Mouse (Mus musculus): Measurements from ENCODE around the gene Rras. TPM values are rescaled to one million over a fixed set of nuclear protein-coding genes. Genes with fewer than 3 reads are reported as not detected.

The Rras gene
- polyA plus RNA-seq (2014; fragmentation: Illumina TruSeq; extraction: RNeasy Lipid Tissue Mini Kit (QIAGEN cat#74804); ENCODE audit: low replicate concordance) = 1.1 TPM

GRCm38 (mm10) chr7:45017242-45018061 is at the start of gene Rras:
TSS of gene Rras (plus strand) at chr7:45017961.

GRCm38 (mm10) chr7:44974383-44975116 is 43.2 kb upstream of the Rras start, which contains the start of gene Cpt1c:
TSS of gene Cpt1c (minus strand) at chr7:44974851.

GRCm38 (mm10) chr7:44986192-44986878 is 31.4 kb upstream of the Rras start, which contains the start of gene Prmt1:
TSS of gene Prmt1 (minus strand) at chr7:44986568.

GRCm38 (mm10) chr7:44997231-44997939 is 20.4 kb upstream of the Rras start, which contains the start of gene Irf3:
TSS of gene Irf3 (plus strand) at chr7:44997648.

GRCm38 (mm10) chr7:44998501-44998955 is 19.2 kb upstream of the Rras start, which contains the start of gene Bcl2l12:
TSS of gene Bcl2l12 (minus strand) at chr7:44998712.

GRCm38 (mm10) chr7:45015957-45016612 is 1.7 kb upstream of the Rras start, which contains the start of gene Scaf1:
TSS of gene Scaf1 (minus strand) at chr7:45016363.

GRCm38 (mm10) chr7:45052862-45053116 is 35.0 kb downstream of the Rras start, which contains the start of gene Prr12:
TSS of gene Prr12 (minus strand) at chr7:45052881.

DNA sequence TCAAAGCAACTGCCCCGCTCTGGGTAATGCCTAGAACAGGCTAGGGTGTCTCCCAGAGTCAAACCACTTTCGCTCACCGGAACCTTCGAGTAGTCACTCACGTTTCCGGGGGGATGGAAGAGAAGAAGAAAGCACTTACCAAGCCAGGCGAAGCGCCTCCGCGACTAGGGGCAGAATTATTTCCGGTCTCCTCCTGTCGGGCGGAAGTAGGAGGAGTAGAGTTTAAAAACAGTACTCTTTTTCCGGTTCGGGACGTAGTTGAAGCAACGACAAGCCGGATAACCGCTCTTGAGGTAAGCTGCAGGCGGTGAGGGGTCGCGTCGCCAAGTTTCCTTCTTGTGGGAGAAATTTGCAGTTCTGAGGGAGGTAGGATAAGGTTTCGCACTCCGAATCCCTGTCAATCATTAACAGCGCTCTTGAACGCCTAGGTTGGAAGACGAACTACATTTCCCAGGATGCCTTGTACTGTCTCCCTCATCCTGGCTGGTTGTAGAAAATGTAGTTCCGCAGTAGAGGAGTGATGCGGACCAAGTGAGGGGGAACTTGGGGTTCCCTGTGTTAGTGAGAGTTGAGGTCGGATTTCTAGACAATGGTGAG is 44.6 kb downstream of the Rras start, which contains the start of the genes Nosip and Prrg2:
Nosip (plus strand) TSS at position 191 of the 597 bp plus-strand sequence.
Prrg2 (minus strand) TSS at position 439 of the 597 bp plus-strand sequence.

Other genes with a start within 250 kb of the Rras start
- gene Nup62, start 201.9 kb upstream of the Rras start, polyA plus RNA-seq (2014; fragmentation: Illumina TruSeq; extraction: RNeasy Lipid Tissue Mini Kit (QIAGEN cat#74804); ENCODE audit: low replicate concordance) = 3.6 TPM
- gene Il4i1, start 201.6 kb upstream of the Rras start, polyA plus RNA-seq (2014; fragmentation: Illumina TruSeq; extraction: RNeasy Lipid Tissue Mini Kit (QIAGEN cat#74804); ENCODE audit: low replicate concordance) = not detected
- gene Atf5, start 201.3 kb upstream of the Rras start, polyA plus RNA-seq (2014; fragmentation: Illumina TruSeq; extraction: RNeasy Lipid Tissue Mini Kit (QIAGEN cat#74804); ENCODE audit: low replicate concordance) = 1.0 TPM
- 1.1 TPM for gene Akt1s1, start 169.0 kb upstream of the Rras start, polyA plus RNA-seq (2014; fragmentation: Illumina TruSeq; extraction: RNeasy Lipid Tissue Mini Kit (QIAGEN cat#74804); ENCODE audit: low replicate concordance)
- gene Tbc1d17, start 168.9 kb upstream of the Rras start, polyA plus RNA-seq (2014; fragmentation: Illumina TruSeq; extraction: RNeasy Lipid Tissue Mini Kit (QIAGEN cat#74804); ENCODE audit: low replicate concordance) = not detected
- not detected for gene Pnkp, start 160.8 kb upstream of the Rras start, polyA plus RNA-seq (2014; fragmentation: Illumina TruSeq; extraction: RNeasy Lipid Tissue Mini Kit (QIAGEN cat#74804); ENCODE audit: low replicate concordance)
- gene Ptov1, start 148.2 kb upstream of the Rras start, polyA plus RNA-seq (2014; fragmentation: Illumina TruSeq; extraction: RNeasy Lipid Tissue Mini Kit (QIAGEN cat#74804); ENCODE audit: low replicate concordance) = not detected
- gene Med25, start 125.2 kb upstream of the Rras start, polyA plus RNA-seq (2014; fragmentation: Illumina TruSeq; extraction: RNeasy Lipid Tissue Mini Kit (QIAGEN cat#74804); ENCODE audit: low replicate concordance) = 1.3 TPM
- gene Fuz, start 121.9 kb upstream of the Rras start, polyA plus RNA-seq (2014; fragmentation: Illumina TruSeq; extraction: RNeasy Lipid Tissue Mini Kit (QIAGEN cat#74804); ENCODE audit: low replicate concordance) = 0.48 TPM
- 9.8 TPM for gene Ap2a1, start 88.5 kb upstream of the Rras start, polyA plus RNA-seq (2014; fragmentation: Illumina TruSeq; extraction: RNeasy Lipid Tissue Mini Kit (QIAGEN cat#74804); ENCODE audit: low replicate concordance)
- gene Tsks, start 74.8 kb upstream of the Rras start, polyA plus RNA-seq (2014; fragmentation: Illumina TruSeq; extraction: RNeasy Lipid Tissue Mini Kit (QIAGEN cat#74804); ENCODE audit: low replicate concordance) = not detected
- gene Cpt1c, start 43.1 kb upstream of the Rras start, polyA plus RNA-seq (2014; fragmentation: Illumina TruSeq; extraction: RNeasy Lipid Tissue Mini Kit (QIAGEN cat#74804); ENCODE audit: low replicate concordance) = 0.15 TPM
- 2.3 TPM for gene Prmt1, start 31.4 kb upstream of the Rras start, polyA plus RNA-seq (2014; fragmentation: Illumina TruSeq; extraction: RNeasy Lipid Tissue Mini Kit (QIAGEN cat#74804); ENCODE audit: low replicate concordance)
- gene Irf3, start 20.3 kb upstream of the Rras start, polyA plus RNA-seq (2014; fragmentation: Illumina TruSeq; extraction: RNeasy Lipid Tissue Mini Kit (QIAGEN cat#74804); ENCODE audit: low replicate concordance) = 11.1 TPM
- gene Bcl2l12, start 19.2 kb upstream of the Rras start, polyA plus RNA-seq (2014; fragmentation: Illumina TruSeq; extraction: RNeasy Lipid Tissue Mini Kit (QIAGEN cat#74804); ENCODE audit: low replicate concordance) = not detected
- 2.0 TPM for gene Scaf1, start 1.6 kb upstream of the Rras start, polyA plus RNA-seq (2014; fragmentation: Illumina TruSeq; extraction: RNeasy Lipid Tissue Mini Kit (QIAGEN cat#74804); ENCODE audit: low replicate concordance)
- not detected for gene Prr12, start 34.9 kb downstream of the Rras start, polyA plus RNA-seq (2014; fragmentation: Illumina TruSeq; extraction: RNeasy Lipid Tissue Mini Kit (QIAGEN cat#74804); ENCODE audit: low replicate concordance)
- gene Nosip, start 44.5 kb downstream of the Rras start, polyA plus RNA-seq (2014; fragmentation: Illumina TruSeq; extraction: RNeasy Lipid Tissue Mini Kit (QIAGEN cat#74804); ENCODE audit: low replicate concordance) = 4.6 TPM
- 9.4 TPM for gene Prrg2, start 44.7 kb downstream of the Rras start, polyA plus RNA-seq (2014; fragmentation: Illumina TruSeq; extraction: RNeasy Lipid Tissue Mini Kit (QIAGEN cat#74804); ENCODE audit: low replicate concordance)
- gene Rcn3, start 74.3 kb downstream of the Rras start, polyA plus RNA-seq (2014; fragmentation: Illumina TruSeq; extraction: RNeasy Lipid Tissue Mini Kit (QIAGEN cat#74804); ENCODE audit: low replicate concordance) = not detected
- 3.7 TPM for gene Fcgrt, start 85.9 kb downstream of the Rras start, polyA plus RNA-seq (2014; fragmentation: Illumina TruSeq; extraction: RNeasy Lipid Tissue Mini Kit (QIAGEN cat#74804); ENCODE audit: low replicate concordance)
- 126 TPM for gene Rps11, start 106.5 kb downstream of the Rras start, polyA plus RNA-seq (2014; fragmentation: Illumina TruSeq; extraction: RNeasy Lipid Tissue Mini Kit (QIAGEN cat#74804); ENCODE audit: low replicate concordance)
- 181 TPM for gene Rpl13a, start 110.8 kb downstream of the Rras start, polyA plus RNA-seq (2014; fragmentation: Illumina TruSeq; extraction: RNeasy Lipid Tissue Mini Kit (QIAGEN cat#74804); ENCODE audit: low replicate concordance)
- gene Gm45713, start 118.3 kb downstream of the Rras start, polyA plus RNA-seq (2014; fragmentation: Illumina TruSeq; extraction: RNeasy Lipid Tissue Mini Kit (QIAGEN cat#74804); ENCODE audit: low replicate concordance) = not detected
- 13.9 TPM for gene Flt3l, start 118.5 kb downstream of the Rras start, polyA plus RNA-seq (2014; fragmentation: Illumina TruSeq; extraction: RNeasy Lipid Tissue Mini Kit (QIAGEN cat#74804); ENCODE audit: low replicate concordance)
- gene Pih1d1, start 136.3 kb downstream of the Rras start, polyA plus RNA-seq (2014; fragmentation: Illumina TruSeq; extraction: RNeasy Lipid Tissue Mini Kit (QIAGEN cat#74804); ENCODE audit: low replicate concordance) = not detected
- gene Aldh16a1, start 136.6 kb downstream of the Rras start, polyA plus RNA-seq (2014; fragmentation: Illumina TruSeq; extraction: RNeasy Lipid Tissue Mini Kit (QIAGEN cat#74804); ENCODE audit: low replicate concordance) = 13.8 TPM
- gene Slc17a7, start 146.0 kb downstream of the Rras start, polyA plus RNA-seq (2014; fragmentation: Illumina TruSeq; extraction: RNeasy Lipid Tissue Mini Kit (QIAGEN cat#74804); ENCODE audit: low replicate concordance) = not detected
- not detected for gene Gfy, start 161.6 kb downstream of the Rras start, polyA plus RNA-seq (2014; fragmentation: Illumina TruSeq; extraction: RNeasy Lipid Tissue Mini Kit (QIAGEN cat#74804); ENCODE audit: low replicate concordance)
- gene Pth2, start 163.0 kb downstream of the Rras start, polyA plus RNA-seq (2014; fragmentation: Illumina TruSeq; extraction: RNeasy Lipid Tissue Mini Kit (QIAGEN cat#74804); ENCODE audit: low replicate concordance) = not detected
- not detected for gene Ccdc155, start 186.9 kb downstream of the Rras start, polyA plus RNA-seq (2014; fragmentation: Illumina TruSeq; extraction: RNeasy Lipid Tissue Mini Kit (QIAGEN cat#74804); ENCODE audit: low replicate concordance)
- gene Dkkl1, start 194.2 kb downstream of the Rras start, polyA plus RNA-seq (2014; fragmentation: Illumina TruSeq; extraction: RNeasy Lipid Tissue Mini Kit (QIAGEN cat#74804); ENCODE audit: low replicate concordance) = not detected
- gene Tead2, start 197.8 kb downstream of the Rras start, polyA plus RNA-seq (2014; fragmentation: Illumina TruSeq; extraction: RNeasy Lipid Tissue Mini Kit (QIAGEN cat#74804); ENCODE audit: low replicate concordance) = 1.7 TPM
- 2.0 TPM for gene Cd37, start 221.2 kb downstream of the Rras start, polyA plus RNA-seq (2014; fragmentation: Illumina TruSeq; extraction: RNeasy Lipid Tissue Mini Kit (QIAGEN cat#74804); ENCODE audit: low replicate concordance)
- gene Slc6a16, start 223.1 kb downstream of the Rras start, polyA plus RNA-seq (2014; fragmentation: Illumina TruSeq; extraction: RNeasy Lipid Tissue Mini Kit (QIAGEN cat#74804); ENCODE audit: low replicate concordance) = not detected